Mouse (Mus musculus) embryonic fibroblast, embryonic 13.5 days (primary cell): ENCODE results near the gene Pex16.

Experiments
- CTCF ChIP-seq: IDR thresholded peaks from 2 replicates; pipeline ENCODE4 v1.5.1; 2011; ENCODE audit warnings: mild to moderate bottlenecking, control low read depth, low read length, moderate library complexity, borderline replicate concordance; ENCODE audit not compliant: insufficient read depth
- POLR2A ChIP-seq: IDR thresholded peaks from 2 replicates; pipeline ENCODE4 v1.6.1; 2011; ENCODE audit warnings: low read depth, mild to moderate bottlenecking, control low read depth, low read length, moderate library complexity

DNA sequence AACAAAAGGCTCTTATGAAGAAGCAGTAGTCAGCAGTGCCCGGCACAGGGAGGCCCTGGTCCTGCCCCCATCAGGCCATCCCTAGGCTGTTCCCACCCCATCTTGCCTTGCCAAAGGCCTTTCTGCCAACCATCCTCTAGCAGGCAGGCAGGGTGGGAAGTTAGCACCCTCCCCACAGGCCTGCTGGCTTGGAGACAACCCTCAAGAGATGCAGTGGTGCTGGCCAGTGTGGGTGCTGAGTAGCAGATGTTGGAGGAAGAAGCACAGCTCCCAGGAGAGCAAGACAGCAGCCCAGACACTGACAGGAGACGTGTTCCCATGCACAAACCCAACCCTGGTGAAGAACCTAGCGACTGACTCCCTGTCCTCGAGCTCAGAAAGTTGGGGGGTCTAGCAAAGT lies 13.2 kb downstream of the Pex16 start:
- TF ChIP-seq CTCF (no peak), POLR2A (no peak)
